ENCODE assay signal across 12 mouse cellular contexts in genomic region chr7:74240459-74241172, GRCm38 (mm10).
DNase-seq lines count a peak whose midpoint lies in the region; ATAC-seq and TF ChIP-seq lines count a peak whose summit lies in the region.
"Had no signal": no experiment of that assay in that cellular context is flagged by ENCODE, and none has a peak within 500 bp of the region (broad histone marks: within the 10 kb centered on the region; RNA-seq: fewer than 3 reads in every experiment).

No protein-coding gene starts in this region.

- no peak for TF ChIP-seq CTCF in hindbrain, postnatal 0 days (IDR thresholded peaks at IDR 0.05; ENCODE audit: low read depth)

- 50% methylated on average over 4 of the region's 4 CpGs for WGBS in embryonic facial prominence, embryonic 14.5 days
- WGBS in hindbrain, postnatal 0 days, result 35% methylated on average over 4 of the region's 4 CpGs

- no peaks in the 10 kb centered on the region for H3K36me3 ChIP-seq in embryonic facial prominence, embryonic 14.5 days (ENCODE audit: control insufficient read depth, insufficient read depth, low read length)
- H3K36me3 ChIP-seq in hindbrain, postnatal 0 days (ENCODE audit: insufficient read depth, low read length), result no peaks in the 10 kb centered on the region
- H3K36me3 ChIP-seq: intestine, embryonic 15.5 days had no signal

- intact Hi-C loops in left cerebral cortex, postnatal 4 days (cut with DNase I), result no loop called here

- H3K4me3 ChIP-seq in embryonic facial prominence, embryonic 14.5 days (ENCODE audit: low read depth, low read length), result no peak overlapping the region
- no peak overlapping the region for H3K4me3 ChIP-seq in hindbrain, postnatal 0 days (ENCODE audit: low read length)
- H3K4me3 ChIP-seq: intestine, embryonic 15.5 days; megakaryocyte, embryonic 14.5 days had no signal

- peaks cover 5% of the 10 kb centered on the region for H3K9me3 ChIP-seq in embryonic facial prominence, embryonic 14.5 days (ENCODE audit: control insufficient read depth, low read length)
- H3K9me3 ChIP-seq in hindbrain, postnatal 0 days (ENCODE audit: low read length), result peaks cover 5% of the 10 kb centered on the region; the same call in 1 of the 2 replicates
- H3K9me3 ChIP-seq: intestine, embryonic 15.5 days had no signal

- H3K4me1 ChIP-seq in embryonic facial prominence, embryonic 14.5 days (ENCODE audit: control insufficient read depth, insufficient read depth, low read length), result no peaks in the 10 kb centered on the region
- H3K4me1 ChIP-seq in hindbrain, postnatal 0 days (ENCODE audit: insufficient read depth, low read length), result no peaks in the 10 kb centered on the region
- H3K4me1 ChIP-seq: intestine, embryonic 15.5 days; megakaryocyte, embryonic 14.5 days had no signal

- H3K27me3 ChIP-seq in embryonic facial prominence, embryonic 14.5 days (replicated peaks; ENCODE audit: control insufficient read depth, insufficient read depth, low read length), result no peaks in the 10 kb centered on the region
- no peaks in the 10 kb centered on the region for H3K27me3 ChIP-seq in hindbrain, postnatal 0 days (ENCODE audit: insufficient read depth, low read length)
- H3K27me3 ChIP-seq: intestine, embryonic 15.5 days; megakaryocyte, embryonic 14.5 days had no signal

- peak; percentile 21 for DNase-seq in left cerebral cortex, postnatal 4 days
- no peak for DNase-seq in left cerebral cortex, adult 18-20 months (ENCODE audit: low spot score in 2 of 2)
- peak; percentile 61 for DNase-seq in embryonic facial prominence, embryonic 14.5 days (ENCODE audit: low spot score)
- peak; percentile 65 for DNase-seq in hindbrain, postnatal 0 days (ENCODE audit: low spot score)
- peak; percentile 84 for DNase-seq in retina, postnatal 1 day
- DNase-seq in urinary bladder, postnatal 4 days (ENCODE audit: low spot score in 2 of 2), result no peak
- DNase-seq in cerebellum, postnatal 36 days, result no peak
- DNase-seq: cerebellum, postnatal 25 days; gastrocnemius, postnatal 36 days had no signal

- no peak overlapping the region for H3K4me2 ChIP-seq in embryonic facial prominence, embryonic 14.5 days (ENCODE audit: low read depth, low read length)
- H3K4me2 ChIP-seq in hindbrain, postnatal 0 days (ENCODE audit: low read depth, low read length), result no peak overlapping the region
- H3K4me2 ChIP-seq: intestine, embryonic 15.5 days had no signal

- no peak overlapping the region for H3K27ac ChIP-seq in embryonic facial prominence, embryonic 14.5 days (replicated peaks; ENCODE audit: low read depth, low read length)
- H3K27ac ChIP-seq in hindbrain, postnatal 0 days, result no peak overlapping the region
- H3K27ac ChIP-seq: intestine, embryonic 15.5 days had no signal

- no peak overlapping the region for H3K9ac ChIP-seq in embryonic facial prominence, embryonic 14.5 days (ENCODE audit: low read depth, low read length)
- 0 out of 2 replicates have a peak overlapping the region, but pooled peaks have one; percentile 6 for H3K9ac ChIP-seq in hindbrain, postnatal 0 days (replicated peaks; ENCODE audit: low read length)
- H3K9ac ChIP-seq: intestine, embryonic 15.5 days had no signal

- peak; percentile 79 for ATAC-seq in embryonic facial prominence, embryonic 14.5 days (ENCODE audit: low read depth)
- ATAC-seq in hindbrain, postnatal 0 days, result peak; percentile 75
- ATAC-seq in erythroid progenitor cell, adult 5-6 weeks (replicated peaks; ENCODE audit: low FRiP score, poor library complexity, severe bottlenecking), result no peak
- ATAC-seq: intestine, embryonic 15.5 days had no signal

Comparison
In these comparisons a context has a peak if more than half of its experiments do, and no peak if none do; other contexts are left out.
1. DNase-seq: peak in left cerebral cortex, postnatal 4 days (single experiment), embryonic facial prominence, embryonic 14.5 days (single experiment), hindbrain, postnatal 0 days (single experiment) and retina, postnatal 1 day (single experiment); none in left cerebral cortex, adult 18-20 months (0 of 2), urinary bladder, postnatal 4 days (0 of 2) and cerebellum, postnatal 36 days (0 of 2).